In genomic region chr9:45300422-45301104, GRCm38 (mm10) we compare ENCODE assay signal across 8 mouse cellular contexts. TPM values are rescaled to one million over a fixed set of nuclear protein-coding genes. Genes with fewer than 3 reads are reported as not detected.
DNase-seq lines count a peak whose midpoint lies in the region; ATAC-seq and TF ChIP-seq lines count a peak whose summit lies in the region.

No protein-coding gene starts in this region.

- H3K4me3 ChIP-seq in forebrain, embryonic 15.5 days = peak overlapping the region; percentile 38
- H3K4me3 ChIP-seq in layer of hippocampus, adult 2 months = peak overlapping the region; percentile 40
- peak overlapping the region; percentile 25 for H3K4me3 ChIP-seq in lung, embryonic 14.5 days (ENCODE audit: low read depth, low read length)
- H3K4me3 ChIP-seq in olfactory bulb, adult 2 months (ENCODE audit: insufficient read depth, low read depth, low read length) = peak overlapping the region; percentile 42
- peak overlapping the region; percentile 24 for H3K4me3 ChIP-seq in thymus, adult 2 months (ENCODE audit: control insufficient read depth, insufficient read depth, low read length)

- intact Hi-C loops in heart, postnatal 36 days (cut with DNase I) = loop anchor here (1.0 to 2.0 kb wide), 4 partner anchors 45 to 108 kb away; no protein-coding TSS in a partner anchor

- TF ChIP-seq POLR2A in olfactory bulb, adult 2 months (IDR thresholded peaks at IDR 0.05; ENCODE audit: insufficient read depth, low read depth, low read length) = peak; percentile 28; the same call in 1 of the 2 replicates
- 0 out of 2 replicates have a peak, but pooled peaks have one; percentile 54 for TF ChIP-seq POLR2A in thymus, adult 2 months (IDR thresholded peaks at IDR 0.05; ENCODE audit: control insufficient read depth, extremely low read depth, insufficient read depth, low read length, poor library complexity)

- peak; percentile 97 for DNase-seq in ES-CJ7 (ENCODE audit: low read depth, low spot score)
- DNase-seq in cerebellum, adult 11 months = peak; percentile 94
- DNase-seq in heart, postnatal 36 days = peak; percentile 94 to 97
- peak; percentile 96 to 98 for DNase-seq in layer of hippocampus, adult 2 months (ENCODE audit: low spot score in 2 of 2)
- DNase-seq in lung, embryonic 14.5 days = peak; percentile 97
- peak; percentile 97 for DNase-seq in thymus, adult 2 months

- H3K9me3 ChIP-seq in forebrain, embryonic 15.5 days = no peaks in the 10 kb centered on the region
- H3K9me3 ChIP-seq in lung, embryonic 14.5 days (ENCODE audit: low read depth, low read length) = 0 out of 2 replicates have a peak, but pooled peaks cover 2% of the 10 kb centered on the region

- no peaks in the 10 kb centered on the region for H3K27me3 ChIP-seq in forebrain, embryonic 15.5 days
- H3K27me3 ChIP-seq in lung, embryonic 14.5 days (ENCODE audit: insufficient read depth, low read length) = no peaks in the 10 kb centered on the region
- H3K27me3 ChIP-seq in thymus, adult 2 months (ENCODE audit: control insufficient read depth, insufficient read depth, low read length) = no peaks in the 10 kb centered on the region

- peak overlapping the region; percentile 77 for H3K27ac ChIP-seq in forebrain, embryonic 15.5 days (replicated peaks)
- H3K27ac ChIP-seq in layer of hippocampus, adult 2 months = peak overlapping the region; percentile 93
- H3K27ac ChIP-seq in lung, embryonic 14.5 days (ENCODE audit: low read depth) = no peak overlapping the region
- H3K27ac ChIP-seq in olfactory bulb, adult 2 months (ENCODE audit: insufficient read depth, low read depth, low read length) = peak overlapping the region; percentile 50
- H3K27ac ChIP-seq in thymus, adult 2 months (ENCODE audit: control insufficient read depth, insufficient read depth, low read length) = peak overlapping the region; percentile 49

- peak; percentile 96 for ATAC-seq in forebrain, embryonic 15.5 days (replicated peaks)
- ATAC-seq in lung, embryonic 14.5 days (ENCODE audit: insufficient read depth) = peak; percentile 90

- peak overlapping the region; percentile 52 for H3K9ac ChIP-seq in forebrain, embryonic 15.5 days (replicated peaks)
- 0 out of 2 replicates have a peak overlapping the region, but pooled peaks have one; percentile 5 for H3K9ac ChIP-seq in lung, embryonic 14.5 days

- H3K4me2 ChIP-seq in forebrain, embryonic 15.5 days (replicated peaks) = peak overlapping the region; percentile 59
- peak overlapping the region; percentile 60 for H3K4me2 ChIP-seq in lung, embryonic 14.5 days

- no peaks in the 10 kb centered on the region for H3K36me3 ChIP-seq in forebrain, embryonic 15.5 days
- no peaks in the 10 kb centered on the region for H3K36me3 ChIP-seq in lung, embryonic 14.5 days (ENCODE audit: insufficient read depth)
- no peaks in the 10 kb centered on the region for H3K36me3 ChIP-seq in thymus, adult 2 months (ENCODE audit: control insufficient read depth, insufficient read depth, low read length)

- H3K4me1 ChIP-seq in forebrain, embryonic 15.5 days = peaks cover 7% of the 10 kb centered on the region
- H3K4me1 ChIP-seq in lung, embryonic 14.5 days (ENCODE audit: insufficient read depth) = no peaks in the 10 kb centered on the region
- H3K4me1 ChIP-seq in olfactory bulb, adult 2 months (ENCODE audit: control insufficient read depth, insufficient read depth, low read length) = peaks cover 3% of the 10 kb centered on the region; the same call in 1 of the 2 replicates
- H3K4me1 ChIP-seq in thymus, adult 2 months (replicated peaks; ENCODE audit: control insufficient read depth, insufficient read depth, low read length) = peaks cover 6% of the 10 kb centered on the region

- TF ChIP-seq CTCF in layer of hippocampus, adult 2 months (conservative IDR thresholded peaks at IDR 0.05) = peak; percentile 95
- TF ChIP-seq CTCF in lung, embryonic 14.5 days (IDR thresholded peaks at IDR 0.05; ENCODE audit: low read depth) = peak; percentile 93
- peak; percentile 82 for TF ChIP-seq CTCF in olfactory bulb, adult 2 months (IDR thresholded peaks at IDR 0.05; ENCODE audit: insufficient read depth, low read depth, low read length)
- TF ChIP-seq CTCF in thymus, adult 2 months (IDR thresholded peaks at IDR 0.05; ENCODE audit: borderline replicate concordance, control insufficient read depth, extremely low read depth, insufficient read depth, low read length, poor library complexity) = peak; percentile 87; the same call in 1 of the 2 replicates

- 15% methylated on average over 20 of the region's 20 CpGs for WGBS in forebrain, embryonic 15.5 days
- WGBS in lung, embryonic 14.5 days = 7% methylated on average over 20 of the region's 20 CpGs
- 5% methylated on average over 20 of the region's 20 CpGs for WGBS in olfactory bulb, adult 2 months
- WGBS in thymus, adult 2 months = 4% methylated on average over 20 of the region's 20 CpGs

RNA-seq across cellular contexts. Expression of gene Tmprss13, which starts 18.3 kb away (rescaled TPM):
- not detected in 2 replicates for polyA plus RNA-seq in forebrain, embryonic 15.5 days (2015; fragmentation: Nextera tagmentation; extraction: Ambion mirVana)
- 1 to 10 TPM; 2.4 to 3.6 TPM for total RNA-seq in heart, postnatal 36 days (2021)
- total RNA-seq in layer of hippocampus, adult 2 months (2021) = not detected
- 0.12 TPM in 2 replicates for polyA plus RNA-seq in lung, embryonic 14.5 days (2014; fragmentation: Nextera tagmentation; extraction: Ambion mirVana)
- polyA plus RNA-seq in olfactory bulb, adult 2 months (2012; ENCODE audit: insufficient read depth, insufficient read length, low replicate concordance, missing spikeins) = not detected in 2 replicates
- 0.62 and 1.2 TPM in 2 replicates for polyA plus RNA-seq in thymus, adult 2 months (2012; rRNA removed)

RNA-seq across cellular contexts. Expression of gene Il10ra, which starts 31.6 kb away (rescaled TPM):
- 0.42 and 0.49 TPM in 2 replicates for polyA plus RNA-seq in forebrain, embryonic 15.5 days (2015; fragmentation: Nextera tagmentation; extraction: Ambion mirVana)
- 1 to 10 TPM; 1.7 to 2.4 TPM for total RNA-seq in heart, postnatal 36 days (2021)
- 1 to 10 TPM; 2.4 to 2.6 TPM for total RNA-seq in layer of hippocampus, adult 2 months (2021)
- 0.63 and 1.3 TPM in 2 replicates for polyA plus RNA-seq in lung, embryonic 14.5 days (2014; fragmentation: Nextera tagmentation; extraction: Ambion mirVana)
- not detected in 2 replicates for polyA plus RNA-seq in olfactory bulb, adult 2 months (2012; ENCODE audit: insufficient read depth, insufficient read length, low replicate concordance, missing spikeins)
- 23.9 and 36.8 TPM in 2 replicates for polyA plus RNA-seq in thymus, adult 2 months (2012; rRNA removed)

Comparison
In these comparisons a context has a peak if more than half of its experiments do, and no peak if none do; other contexts are left out.
1. RNA of gene Il10ra, which starts 31.6 kb away (polyA plus RNA-seq): 23.9 to 36.8 TPM in thymus, adult 2 months; 0.63 to 1.3 TPM in lung, embryonic 14.5 days, 0.42 to 0.49 TPM in forebrain, embryonic 15.5 days and not detected in olfactory bulb, adult 2 months; every median in the first group is over 10 times any median in the second.
2. Peak in every context shown above with its lines, with median percentiles within 50 percentile points of each other: DNase-seq, H3K4me3 ChIP-seq and CTCF ChIP-seq.